Mouse (Mus musculus) erythroid progenitor cell, adult 5-6 weeks (primary cell): ENCODE data around the gene Eif4e2. TPM values are rescaled to one million over a fixed set of nuclear protein-coding genes. Genes with fewer than 3 reads are reported as not detected.

Experiments
- ATAC-seq: replicated peaks from 2 replicates; pipeline ENCODE4 v1.8.0; 2016; ENCODE audit warnings: moderate number of reproducible peaks, mild to moderate bottlenecking, moderate TSS enrichment, inconsistent platforms; ENCODE audit not compliant: poor library complexity, low FRiP score, severe bottlenecking
- total RNA-seq, 2 experiments: library from RNA; stranded (forward) in 1 of 2; stranded (reverse) in 1 of 2; fragments of 150-400 nt in 1 of 2; fragments of 186-747, 209-891 nt in 1 of 2; gene quantifications; 2 replicates each; pipeline versions ENCODE4 v1.2.3 to v1.2.4; 2015 to 2017; ENCODE audit warnings: low replicate concordance in 2 of 2

Eif4e2 gene
- total RNA-seq, 2 experiments from 2014 or later: 29.3 to 49.9 TPM

- ATAC-seq: no peak
These were observed 38.4 kb downstream of the Eif4e2 start for GRCm38 (mm10) chr1:87252040-87252609.

GRCm38 (mm10) chr1:87255173-87255572 is 41.5 kb downstream of the Eif4e2 start:
- no peak for ATAC-seq

GRCm38 (mm10) chr1:87257691-87258090 is 44.0 kb downstream of the Eif4e2 start:
- no peak for ATAC-seq

- ATAC-seq: no peak
These were observed 44.8 kb downstream of the Eif4e2 start for GRCm38 (mm10) chr1:87258484-87258883.

- no peak for ATAC-seq
These were observed 45.6 kb downstream of the Eif4e2 start for GRCm38 (mm10) chr1:87259316-87259715.

GRCm38 (mm10) chr1:87263257-87263656 is 49.5 kb downstream of the Eif4e2 start:
- no peak for ATAC-seq

GRCm38 (mm10) chr1:87263796-87264133 is 50.1 kb downstream of the Eif4e2 start:
- ATAC-seq: no peak

GRCm38 (mm10) chr1:87264134-87265006 is 50.7 kb downstream of the Eif4e2 start, which contains the start of gene Efhd1:
Efhd1 (plus strand) TSS chr1:87264363.
- ATAC-seq: no peak

- no peak for ATAC-seq
These were observed 51.5 kb downstream of the Eif4e2 start for GRCm38 (mm10) chr1:87265200-87265599.

- ATAC-seq: no peak
These were observed 52.8 kb downstream of the Eif4e2 start for GRCm38 (mm10) chr1:87266296-87267090.

- no peak for ATAC-seq
These were observed 56.5 kb downstream of the Eif4e2 start for GRCm38 (mm10) chr1:87270204-87270603.

GRCm38 (mm10) chr1:87270641-87271467 is 57.1 kb downstream of the Eif4e2 start:
- no peak for ATAC-seq

- ATAC-seq: no peak
These were observed 57.9 kb downstream of the Eif4e2 start for GRCm38 (mm10) chr1:87271596-87271995.

GRCm38 (mm10) chr1:87272462-87272861 is 58.7 kb downstream of the Eif4e2 start:
- no peak for ATAC-seq

- no peak for ATAC-seq
These were observed 59.8 kb downstream of the Eif4e2 start for GRCm38 (mm10) chr1:87273514-87273942.

- ATAC-seq: no peak
These were observed 60.4 kb downstream of the Eif4e2 start for GRCm38 (mm10) chr1:87274134-87274533.

- ATAC-seq: no peak
These were observed 61.4 kb downstream of the Eif4e2 start for GRCm38 (mm10) chr1:87275151-87275550.

- ATAC-seq: no peak
These were observed 62.3 kb downstream of the Eif4e2 start for GRCm38 (mm10) chr1:87276056-87276455.

GRCm38 (mm10) chr1:87280281-87280680 is 66.6 kb downstream of the Eif4e2 start:
- no peak for ATAC-seq
